Mouse (Mus musculus): ENCODE results near the gene Pdzd4.

Gene Pdzd4

DNA sequence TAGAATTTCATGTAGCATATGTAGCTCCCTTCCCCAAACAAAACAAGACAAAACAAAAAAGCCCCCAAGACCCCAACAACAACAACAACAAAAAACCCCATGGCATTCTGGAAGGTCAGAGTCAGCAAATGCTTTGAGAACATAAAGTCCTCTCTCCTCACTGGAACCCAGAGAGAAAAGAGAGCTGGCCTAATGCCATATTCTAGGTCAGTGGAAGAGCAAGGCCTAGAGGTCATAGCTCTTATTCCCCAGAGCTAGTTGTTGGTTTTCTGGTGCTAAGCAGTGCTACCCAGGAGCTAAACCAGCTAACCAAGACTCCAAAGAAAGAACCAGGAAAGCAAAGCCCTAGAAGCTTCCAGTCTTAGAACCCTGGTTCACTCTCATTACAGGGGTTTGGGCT is 39.1 kb downstream of the Pdzd4 start:
- DNase-seq: no peak

DNA sequence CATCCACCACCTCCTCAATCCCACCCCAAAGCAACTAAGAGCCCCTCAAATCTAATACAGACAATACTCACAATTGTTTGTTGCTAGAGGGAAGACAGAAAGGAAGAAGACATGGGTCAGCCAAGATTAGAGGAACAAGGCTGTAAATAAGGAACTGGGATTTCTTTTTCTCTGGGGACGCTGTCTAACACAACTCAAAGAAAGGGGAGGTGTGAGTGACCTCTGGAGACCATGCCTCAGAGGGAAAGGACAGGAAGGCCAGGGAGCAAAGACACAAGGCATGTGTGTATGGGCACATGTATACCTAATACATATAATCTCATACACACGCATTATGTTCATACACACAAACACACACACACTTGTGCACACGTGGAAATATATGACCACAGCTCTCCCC is 42.5 kb downstream of the Pdzd4 start:
- DNase-seq: no peak

DNA sequence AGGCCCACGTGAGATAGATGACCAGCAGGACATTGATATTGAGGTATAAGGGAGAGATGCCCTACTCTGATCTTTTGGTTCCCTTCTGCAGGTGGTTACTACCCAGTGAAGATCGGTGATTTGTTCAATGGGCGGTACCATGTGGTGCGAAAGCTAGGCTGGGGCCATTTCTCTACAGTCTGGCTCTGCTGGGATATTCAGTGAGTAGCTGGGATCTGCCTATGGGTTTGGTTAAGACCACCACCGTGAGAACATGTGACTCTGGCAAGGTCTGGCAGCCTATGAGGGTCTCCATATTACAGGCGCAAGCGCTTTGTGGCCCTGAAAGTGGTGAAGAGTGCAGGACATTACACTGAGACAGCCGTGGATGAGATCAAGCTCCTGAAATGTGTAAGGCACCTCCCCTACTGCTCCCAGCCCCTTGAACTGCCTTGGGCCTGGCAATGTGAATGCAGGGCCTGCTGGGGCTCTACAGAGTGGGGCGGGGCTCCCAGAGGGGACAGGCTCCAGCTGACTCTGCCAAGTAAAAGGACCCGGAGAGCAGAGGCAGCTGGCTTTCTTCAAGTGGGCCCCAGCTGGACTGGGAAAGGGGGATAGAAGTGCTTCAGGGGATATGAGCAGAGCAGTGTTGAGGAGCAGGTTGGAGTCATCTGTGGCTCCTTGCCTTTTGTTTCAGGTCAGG is 49.8 kb downstream of the Pdzd4 start:
- no peak for DNase-seq

DNA sequence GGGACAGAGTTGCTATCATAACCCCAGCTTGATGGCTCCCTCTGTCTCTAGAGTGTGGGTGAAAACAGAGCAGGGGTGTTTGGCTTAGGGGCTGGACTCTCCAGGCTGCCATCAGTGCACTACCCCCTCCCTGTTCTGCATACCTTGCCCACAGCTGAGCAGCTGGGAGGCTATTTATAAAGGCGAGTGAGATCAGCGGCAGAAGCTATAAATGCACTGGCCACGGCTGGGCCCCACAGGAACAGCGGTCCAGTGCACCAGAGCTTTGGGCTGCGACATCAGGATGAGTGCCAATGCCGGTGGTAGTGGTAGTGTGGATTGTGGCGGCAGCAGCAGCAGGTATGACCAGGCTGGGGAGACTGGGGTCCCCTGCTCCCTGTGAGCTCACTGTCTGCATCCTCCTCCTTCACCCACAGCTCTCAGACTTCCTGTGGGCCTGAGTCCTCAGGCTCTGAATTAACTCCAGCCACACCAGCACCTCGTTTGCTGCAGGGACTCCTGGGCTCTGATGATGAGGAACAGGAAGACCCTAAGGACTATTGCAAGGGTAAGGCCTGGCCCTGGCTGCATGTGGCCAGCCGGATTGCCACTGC is 50.5 kb downstream of the Pdzd4 start, which contains the start of gene Srpk3:
TSS of gene Srpk3 (plus strand) at position 238 of the 593 bp plus-strand sequence.
- no peak for DNase-seq

DNA sequence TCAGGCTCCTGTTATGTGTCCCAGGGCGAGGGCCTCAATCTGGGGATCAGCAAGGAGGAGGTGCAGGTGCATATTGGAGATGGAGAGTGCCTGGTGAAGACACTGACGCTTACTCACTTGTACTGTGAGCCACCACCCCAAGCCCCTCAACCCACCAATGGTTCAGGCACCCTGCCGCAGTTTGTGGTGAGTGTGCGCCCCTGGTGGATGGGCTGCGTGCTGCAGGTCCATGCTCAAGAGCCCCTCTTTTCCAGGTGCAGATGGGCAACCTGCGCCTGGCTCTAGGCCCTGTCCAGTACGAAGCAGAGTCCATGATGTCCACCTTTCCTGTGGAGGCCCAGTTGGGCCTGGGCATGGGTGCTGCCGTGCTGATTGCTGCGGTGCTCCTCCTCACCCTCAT is 57.5 kb downstream of the Pdzd4 start:
- no peak for DNase-seq

DNA sequence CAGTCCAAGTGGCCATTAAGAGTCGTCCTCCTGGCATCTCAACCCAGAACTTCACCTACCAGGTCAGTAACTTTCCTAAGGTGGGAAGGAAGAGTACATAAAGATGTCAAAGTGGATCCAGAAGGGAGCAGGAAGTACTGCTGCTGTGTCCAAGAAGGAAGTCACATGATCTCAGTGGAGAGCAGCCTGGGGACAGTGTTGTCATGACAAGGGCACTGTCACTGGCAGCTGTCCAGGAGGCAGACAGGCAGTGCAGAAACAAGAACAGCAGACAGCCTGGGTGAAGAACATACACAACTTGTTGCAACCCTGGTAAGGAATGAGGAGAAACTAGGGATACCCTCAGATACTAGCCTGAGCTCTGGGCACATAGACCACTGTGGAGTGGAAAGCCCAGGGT is 59.5 kb downstream of the Pdzd4 start:
- no peak for DNase-seq

DNA sequence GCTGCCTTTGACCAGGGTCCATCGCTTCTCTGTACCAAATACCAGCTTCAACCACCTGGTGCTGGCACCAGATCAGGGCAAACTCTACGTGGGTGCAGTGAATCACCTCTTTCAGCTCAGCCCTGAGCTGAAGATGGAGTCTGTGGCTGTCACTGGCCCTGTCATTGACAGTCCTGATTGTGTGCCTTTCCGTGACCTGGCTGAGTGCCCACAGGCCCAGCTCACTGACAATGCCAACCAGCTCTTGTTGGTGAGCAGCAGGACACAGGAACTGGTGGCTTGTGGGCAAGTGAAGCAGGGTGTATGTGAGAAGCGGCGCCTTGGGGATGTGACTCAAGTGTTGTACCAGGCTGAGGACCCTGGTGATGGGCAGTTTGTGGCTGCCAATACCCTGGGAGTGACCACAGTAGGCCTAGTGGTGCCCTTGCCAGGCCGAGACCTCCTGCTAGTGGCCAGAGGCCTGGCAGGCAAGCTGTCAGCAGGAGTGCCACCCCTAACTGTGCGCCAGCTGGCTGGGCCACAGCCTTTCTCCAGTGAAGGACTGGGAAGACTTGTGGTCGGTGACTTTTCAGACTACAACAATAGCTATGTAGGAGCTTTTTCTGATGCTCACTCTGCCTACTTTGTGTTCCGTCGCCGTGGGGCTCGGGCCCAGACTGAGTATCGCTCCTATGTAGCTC is 66.0 kb downstream of the Pdzd4 start:
- DNase-seq: no peak

DNA sequence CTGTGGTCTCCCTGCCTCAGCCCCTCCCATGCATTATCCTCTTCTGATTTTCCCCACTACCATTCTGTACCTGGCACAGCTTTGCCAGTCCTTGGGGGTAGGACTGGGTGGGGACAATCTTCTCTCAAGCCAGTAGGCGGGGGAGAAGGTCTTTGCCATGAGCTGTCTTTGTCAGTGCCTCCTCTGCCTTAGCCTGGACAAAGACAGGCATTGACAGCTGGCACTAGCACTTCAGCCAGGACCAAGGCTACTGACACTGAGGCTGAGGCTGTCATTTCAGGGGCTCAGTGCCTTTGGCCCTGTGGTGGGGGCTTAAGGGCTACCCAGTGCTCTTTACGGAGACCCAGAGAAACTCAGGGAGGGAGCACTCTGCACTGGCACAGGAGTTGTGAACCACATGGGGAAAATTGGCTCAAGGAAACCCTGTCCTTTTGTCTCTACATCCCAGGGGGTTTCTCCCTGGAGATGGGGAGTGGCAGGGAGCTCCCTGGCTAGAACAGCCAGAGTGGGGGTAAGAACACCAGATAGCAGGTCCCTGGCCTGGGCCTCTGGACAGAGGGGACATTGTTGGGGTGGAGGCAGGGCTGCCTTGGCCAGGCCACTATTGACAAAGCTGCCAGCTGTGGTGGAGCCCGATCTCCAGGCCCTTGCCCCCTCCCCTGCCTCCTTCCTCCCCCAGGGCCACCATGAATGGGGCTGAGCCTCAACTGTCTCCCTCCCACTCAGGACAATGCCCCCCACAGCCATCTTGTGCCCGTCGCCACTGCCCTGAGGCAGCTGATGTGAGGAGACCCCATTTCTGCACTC is 68.2 kb downstream of the Pdzd4 start, which contains the start of gene Plxnb3:
TSS of gene Plxnb3 (plus strand) at position 757 of the 807 bp plus-strand sequence.
- DNase-seq: no peak

DNA sequence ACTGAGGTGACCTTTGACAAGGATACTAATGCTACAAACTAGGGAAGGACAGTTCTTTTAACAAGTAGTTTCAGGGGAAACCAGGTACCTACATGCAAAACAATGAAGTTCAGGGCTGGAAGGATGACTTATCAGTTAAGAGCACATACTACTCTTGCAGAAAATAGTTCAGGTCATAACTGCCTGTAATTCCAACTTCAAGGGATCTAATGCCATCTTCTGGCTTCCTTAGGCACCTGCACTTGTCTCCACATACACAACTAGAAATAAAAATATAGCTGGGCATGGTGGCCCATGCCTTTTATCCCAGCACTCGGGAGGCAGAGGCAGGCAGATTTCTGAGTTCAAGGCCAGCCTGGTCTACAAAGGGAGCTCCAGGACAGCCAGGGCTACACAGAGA is 75.8 kb downstream of the Pdzd4 start:
- no peak for DNase-seq

DNA sequence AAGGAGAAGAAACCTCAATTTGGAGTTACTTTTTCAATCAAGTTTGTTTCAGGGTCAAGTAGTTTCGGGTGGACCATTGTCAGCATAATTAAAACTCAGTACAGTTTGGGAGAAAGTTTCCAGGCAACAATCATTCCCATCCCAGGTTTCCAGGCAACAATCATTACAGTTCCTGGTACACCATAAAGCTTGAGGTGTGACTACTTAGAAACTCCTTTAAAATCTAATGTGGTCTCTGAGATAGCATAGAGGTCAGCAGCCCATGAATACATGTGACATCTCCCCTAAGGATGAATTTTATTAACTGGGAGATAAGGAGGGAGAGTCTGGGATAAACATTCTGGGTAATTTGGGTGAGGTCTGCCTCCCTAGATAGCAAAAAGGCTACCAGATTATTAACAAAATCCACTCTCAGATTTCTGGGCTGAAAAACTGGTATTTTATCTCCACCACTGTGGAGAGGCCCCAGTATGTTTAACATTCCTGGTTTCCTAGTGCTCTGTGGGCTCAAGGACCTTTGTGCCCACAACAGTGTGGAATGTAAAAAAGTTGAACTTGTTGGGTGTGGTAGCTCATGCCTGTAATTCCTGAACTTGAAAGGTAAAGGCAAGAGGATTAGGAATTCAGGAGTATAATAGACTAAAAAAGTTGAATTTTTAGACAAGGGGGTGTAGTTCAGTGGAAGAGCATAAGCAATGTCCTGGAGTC is 79.8 kb downstream of the Pdzd4 start:
- no peak for DNase-seq

Data from thymus, adult 18-20 months (tissue).